Mouse (Mus musculus) neural tube, embryonic 12.5 days (tissue): ENCODE data around the gene Inpp5f. TPM values are rescaled to one million over a fixed set of nuclear protein-coding genes. Genes with fewer than 3 reads are reported as not detected.
A peak's percentile ranks its signal among the peaks of the same experiment; 100 is the strongest.
"Not testable (repeated sequence)": the region's sequence is repeated elsewhere in the genome, so short reads cannot be mapped to it uniquely, and the experiment has no call there.

Experiments used
- ATAC-seq: fragments of 200-750 bp; cut with Nextera tagmentation; 2 replicates; pipeline ENCODE4 v1.8.0; 2017; ENCODE audit warnings: low read depth, mild to moderate bottlenecking, moderate TSS enrichment, moderate library complexity; ENCODE audit not compliant: low FRiP score
- H3K27ac ChIP-seq: fragments of 300-500 bp; sonication (generic); 2 replicates; pipeline ENCODE4 v1.5.1; 2016
- H3K27me3 ChIP-seq: fragments of 300-500 bp; sonication (generic); replicated peaks from 2 replicates; pipeline ENCODE4 v1.6.1; 2016; ENCODE audit warnings: mild to moderate bottlenecking
- H3K36me3 ChIP-seq: fragments of 300-500 bp; sonication (generic); 2 replicates; pipeline ENCODE4 v1.6.1; 2016; ENCODE audit warnings: mild to moderate bottlenecking
- H3K4me1 ChIP-seq: fragments of 300-500 bp; sonication (generic); 2 replicates; pipeline ENCODE4 v1.6.1; 2016
- H3K4me2 ChIP-seq: fragments of 300-500 bp; sonication (generic); replicated peaks from 2 replicates; pipeline ENCODE4 v1.6.1; 2016; ENCODE audit warnings: mild to moderate bottlenecking
- H3K4me3 ChIP-seq: fragments of 300-500 bp; sonication (generic); 2 replicates; pipeline ENCODE4 v1.5.1; 2016
- H3K9ac ChIP-seq: fragments of 300-500 bp; sonication (generic); 2 replicates; pipeline ENCODE4 v1.6.1; 2016; ENCODE audit warnings: mild to moderate bottlenecking
- H3K9me3 ChIP-seq: fragments of 300-500 bp; sonication (generic); 2 replicates; pipeline ENCODE4 v1.6.1; 2016; ENCODE audit warnings: mild to moderate bottlenecking
- whole genome bisulfite sequencing: fragments of 180-500 bp; shearing (Covaris S2); methylation state at CpG from one replicate; pipeline ENCODE4 v1.1.7; 2016; 5-methylcytosine and 5-hydroxymethylcytosine counted together
- polyA plus RNA-seq: library from polyadenylated mRNA; unstranded; fragments of >200 nt; fragmentation: Nextera tagmentation; extraction: Ambion mirVana; gene quantifications from 2 replicates; pipeline ENCODE4 v1.2.1, GENCODE M21; 2016

Gene Inpp5f
- polyA plus RNA-seq, 1 experiment from 2014 or later, result 170 TPM

DNA sequence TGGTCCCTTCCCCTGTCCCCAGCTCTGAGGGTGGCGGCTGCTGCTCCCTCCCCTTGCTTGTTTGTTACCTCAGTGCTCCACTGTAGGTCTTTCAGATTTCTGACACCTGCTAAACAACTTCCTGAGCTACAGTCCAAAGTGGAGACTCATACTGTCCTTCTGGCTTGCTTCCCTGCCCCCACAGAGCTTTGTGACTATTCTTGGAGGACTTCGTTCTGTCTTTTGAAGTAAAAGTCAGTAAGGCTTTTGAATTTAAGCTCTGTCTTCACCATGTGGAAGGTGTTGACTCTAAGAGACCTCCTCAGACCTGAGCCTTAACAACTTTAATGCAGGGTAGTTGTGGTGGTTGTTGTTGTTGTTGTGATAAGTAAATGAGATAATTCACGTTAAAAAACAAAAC lies 67.4 kb downstream of the Inpp5f start:
- no peak overlapping the region for H3K4me2 ChIP-seq
- WGBS, result 55% methylated on average over 3 of the region's 3 CpGs
- H3K36me3 ChIP-seq, result peaks cover 8% of the 10 kb centered on the region; the same call in 1 of the 2 replicates
- H3K27ac ChIP-seq, result no peak overlapping the region
- H3K4me3 ChIP-seq, result no peak overlapping the region
- peaks cover under 1% of the 10 kb centered on the region; the same call in 1 of the 2 replicates for H3K4me1 ChIP-seq
- no peaks in the 10 kb centered on the region for H3K27me3 ChIP-seq
- ATAC-seq, result no peak
- no peaks in the 10 kb centered on the region for H3K9me3 ChIP-seq
- H3K9ac ChIP-seq, result no peak overlapping the region

- peak overlapping the region; percentile 59 for H3K9ac ChIP-seq
- peaks cover 34% of the 10 kb centered on the region for H3K36me3 ChIP-seq
Measured at GRCm38 (mm10) chr7:128687821-128688564, 76.9 kb downstream of the Inpp5f start.

GRCm38 (mm10) chr7:128689347-128689746 lies 78.2 kb downstream of the Inpp5f start:
- Histone ChIP-seq H3K27me3 (no peaks in the 10 kb centered on the region), H3K9me3 (peaks cover 8% of the 10 kb centered on the region; the same call in 1 of the 2 replicates), H3K4me2 (peak overlapping the region; percentile 56), H3K4me3 (peak overlapping the region; percentile 44), H3K9ac (peak overlapping the region; percentile 41; the same call in 1 of the 2 replicates), H3K27ac (no peak overlapping the region), H3K36me3 (peaks cover 35% of the 10 kb centered on the region), H3K4me1 (0 out of 2 replicates have a peak, but pooled peaks cover 8% of the 10 kb centered on the region)
- no peak for ATAC-seq
- 60% methylated on average over 8 of the region's 8 CpGs for WGBS

More at GRCm38 (mm10) chr7:128687821-128688564, 76.9 kb downstream of the Inpp5f start:
- Histone ChIP-seq H3K4me2 (peak overlapping the region; percentile 56), H3K9me3 (peaks cover 8% of the 10 kb centered on the region; the same call in 1 of the 2 replicates), H3K4me3 (peak overlapping the region; percentile 44), H3K27me3 (no peaks in the 10 kb centered on the region), H3K4me1 (0 out of 2 replicates have a peak, but pooled peaks cover 8% of the 10 kb centered on the region), H3K27ac (peak overlapping the region; percentile 64; the same call in 1 of the 2 replicates)
- 58% methylated on average over 56 of the region's 56 CpGs for WGBS
- peak; percentile 81 for ATAC-seq

- Histone ChIP-seq H3K36me3 (peaks cover 39% of the 10 kb centered on the region), H3K27me3 (no peaks in the 10 kb centered on the region), H3K27ac (no peak overlapping the region), H3K9ac (0 out of 2 replicates have a peak overlapping the region, but pooled peaks have one; percentile 41), H3K9me3 (peaks cover 8% of the 10 kb centered on the region; the same call in 1 of the 2 replicates), H3K4me2 (peak overlapping the region; percentile 56), H3K4me3 (peak overlapping the region; percentile 44), H3K4me1 (0 out of 2 replicates have a peak, but pooled peaks cover 8% of the 10 kb centered on the region)
- WGBS, result 16% methylated on average over 7 of the region's 7 CpGs
- ATAC-seq, result peak; percentile 71
Measured at GRCm38 (mm10) chr7:128690070-128690469, 78.9 kb downstream of the Inpp5f start.

DNA sequence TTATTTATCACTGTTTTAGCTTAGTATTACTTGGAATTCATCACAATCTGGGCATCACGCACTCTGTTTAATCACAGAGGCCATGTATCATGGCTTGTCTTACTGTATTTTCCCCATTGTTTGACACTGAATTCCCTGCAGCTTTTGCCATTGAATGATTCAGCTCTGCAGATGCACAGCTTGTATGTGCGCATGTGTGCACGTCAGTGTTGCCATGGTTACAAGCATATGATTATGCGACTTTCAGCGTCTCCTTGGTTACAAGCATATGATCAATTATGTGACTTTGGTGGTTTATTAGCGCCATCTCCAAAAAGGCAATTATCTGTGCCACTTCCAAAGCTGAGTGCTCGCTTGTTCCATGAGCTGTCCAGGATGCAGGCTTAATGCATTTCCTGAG lies 79.7 kb downstream of the Inpp5f start:
- Histone ChIP-seq H3K36me3 (peaks cover 36% of the 10 kb centered on the region), H3K4me1 (0 out of 2 replicates have a peak, but pooled peaks cover 8% of the 10 kb centered on the region), H3K27me3 (no peaks in the 10 kb centered on the region), H3K27ac (no peak overlapping the region), H3K4me2 (peak overlapping the region; percentile 56), H3K9ac (peak overlapping the region; percentile 1; the same call in 1 of the 2 replicates), H3K4me3 (peak overlapping the region; percentile 44; the same call in 1 of the 2 replicates), H3K9me3 (peaks cover 8% of the 10 kb centered on the region; the same call in 1 of the 2 replicates)
- WGBS, result 33% methylated on average over 7 of the region's 7 CpGs
- ATAC-seq, result peak; percentile 70; the same call in 1 of the 2 replicates

DNA sequence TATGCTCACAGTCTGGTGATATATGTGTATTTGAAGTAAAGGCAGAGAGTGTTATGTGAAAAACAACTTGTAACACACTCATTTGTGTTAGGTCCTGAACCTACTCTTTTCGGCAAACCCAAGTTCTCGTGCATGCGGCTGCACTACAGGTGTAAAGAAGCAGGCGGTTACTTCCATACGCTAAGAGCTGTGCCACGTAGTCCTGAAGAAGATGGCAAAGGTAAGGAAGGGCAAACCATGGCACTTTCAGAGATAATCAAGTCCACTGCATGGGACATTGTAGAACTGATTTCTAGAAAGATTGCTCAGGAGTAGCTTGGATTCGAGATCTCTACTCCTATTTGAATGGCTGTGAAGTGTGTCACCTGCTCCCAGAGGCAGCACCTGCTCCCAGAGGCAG lies 81.0 kb downstream of the Inpp5f start:
- Histone ChIP-seq H3K36me3 (peaks cover 40% of the 10 kb centered on the region), H3K9me3 (peaks cover 8% of the 10 kb centered on the region; the same call in 1 of the 2 replicates), H3K4me3 (no peak overlapping the region), H3K4me1 (0 out of 2 replicates have a peak, but pooled peaks cover 8% of the 10 kb centered on the region), H3K27ac (no peak overlapping the region), H3K27me3 (no peaks in the 10 kb centered on the region), H3K9ac (no peak overlapping the region), H3K4me2 (no peak overlapping the region)
- WGBS, result 92% methylated on average over 7 of the region's 7 CpGs
- no peak for ATAC-seq

DNA sequence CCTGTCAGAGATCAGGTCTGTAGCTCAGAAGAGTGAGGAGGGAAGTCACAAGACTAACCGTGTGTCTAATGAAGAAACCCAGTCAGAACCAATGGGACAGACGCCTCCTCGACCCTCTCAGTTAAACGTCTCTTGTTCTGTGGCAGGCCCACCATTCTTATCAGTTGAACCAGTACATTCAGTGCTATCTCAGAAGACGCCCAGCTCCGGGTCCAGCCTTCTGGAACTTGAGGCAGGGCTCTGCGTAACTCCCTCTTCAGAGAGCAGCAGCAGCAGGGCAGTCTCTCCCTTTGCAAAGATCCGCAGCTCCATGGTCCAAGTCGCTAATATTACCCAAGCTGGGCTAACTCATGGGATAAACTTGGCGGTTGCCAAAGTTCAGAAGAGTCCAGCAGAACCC lies 83.7 kb downstream of the Inpp5f start:
- 91% methylated on average over 10 of the region's 10 CpGs for WGBS
- Histone ChIP-seq H3K4me2 (no peak overlapping the region), H3K36me3 (peaks cover 44% of the 10 kb centered on the region), H3K9ac (no peak overlapping the region), H3K27ac (no peak overlapping the region), H3K27me3 (no peaks in the 10 kb centered on the region), H3K9me3 (no peaks in the 10 kb centered on the region), H3K4me1 (0 out of 2 replicates have a peak, but pooled peaks cover 8% of the 10 kb centered on the region), H3K4me3 (no peak overlapping the region)
- no peak for ATAC-seq

DNA sequence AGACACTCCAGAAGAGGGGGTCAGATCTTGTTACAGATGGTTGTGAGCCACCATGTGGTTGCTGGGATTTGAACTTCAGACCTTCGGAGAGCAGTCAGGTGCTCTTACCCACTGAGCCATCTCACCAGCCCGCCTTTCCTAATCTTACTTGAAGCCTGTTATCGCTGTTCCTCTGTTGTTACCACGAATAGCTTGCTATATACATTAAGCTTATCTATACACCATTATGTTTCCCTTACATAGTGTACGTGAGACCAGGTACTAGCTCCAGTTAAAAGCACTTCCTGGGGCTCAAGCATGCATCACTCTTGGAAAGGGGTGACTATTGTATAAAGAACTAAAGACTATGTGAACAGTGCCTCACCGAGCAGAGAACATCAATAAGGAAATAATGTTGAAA lies 88.8 kb downstream of the Inpp5f start:
- not testable (repeated sequence) for H3K27ac ChIP-seq, H3K4me3 ChIP-seq, H3K9me3 ChIP-seq, H3K4me1 ChIP-seq, H3K27me3 ChIP-seq, H3K9ac ChIP-seq, H3K4me2 ChIP-seq, ATAC-seq
- H3K36me3 ChIP-seq, result peaks cover 71% of the 10 kb centered on the region
- WGBS, result 95% methylated on average over 6 of the region's 6 CpGs

DNA sequence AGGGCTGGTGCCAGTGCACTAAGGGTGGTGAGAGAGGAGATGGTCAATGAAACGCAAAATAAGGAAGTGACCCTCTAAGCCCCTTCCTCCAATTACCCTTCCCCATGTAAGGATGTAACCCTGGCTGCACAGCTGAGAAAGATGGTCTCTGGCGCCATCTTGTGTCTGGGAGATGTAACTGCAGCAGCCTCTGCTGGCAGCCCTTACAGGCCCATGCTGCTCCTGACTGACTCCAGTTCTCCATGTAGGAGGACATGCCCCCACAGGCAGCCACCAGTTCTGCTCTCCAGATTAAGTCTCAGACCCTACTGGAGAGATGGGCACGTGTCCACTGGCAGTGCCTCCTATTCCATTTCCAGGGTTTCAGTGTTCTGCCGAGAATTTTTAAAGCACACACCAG lies 94.6 kb downstream of the Inpp5f start:
- peaks cover 92% of the 10 kb centered on the region for H3K36me3 ChIP-seq
- no peak for ATAC-seq

GRCm38 (mm10) chr7:128717991-128718390 lies 106.9 kb downstream of the Inpp5f start:
- no peak for ATAC-seq
- Histone ChIP-seq H3K4me3 (no peak overlapping the region), H3K27ac (no peak overlapping the region), H3K9me3 (no peaks in the 10 kb centered on the region), H3K4me2 (no peak overlapping the region), H3K9ac (no peak overlapping the region), H3K27me3 (no peaks in the 10 kb centered on the region), H3K4me1 (no peaks in the 10 kb centered on the region), H3K36me3 (peaks cover 74% of the 10 kb centered on the region)
- 83% methylated on average over 4 of the region's 4 CpGs for WGBS

More for the DNA sequence above, 94.6 kb downstream of the Inpp5f start:
- no peak overlapping the region for H3K27ac ChIP-seq
- H3K27me3 ChIP-seq, result no peaks in the 10 kb centered on the region
- no peak overlapping the region for H3K9ac ChIP-seq
- no peaks in the 10 kb centered on the region for H3K4me1 ChIP-seq
- 38% methylated on average over 4 of the region's 4 CpGs for WGBS
- no peak overlapping the region for H3K4me3 ChIP-seq
- H3K4me2 ChIP-seq, result no peak overlapping the region
- H3K9me3 ChIP-seq, result no peaks in the 10 kb centered on the region

DNA sequence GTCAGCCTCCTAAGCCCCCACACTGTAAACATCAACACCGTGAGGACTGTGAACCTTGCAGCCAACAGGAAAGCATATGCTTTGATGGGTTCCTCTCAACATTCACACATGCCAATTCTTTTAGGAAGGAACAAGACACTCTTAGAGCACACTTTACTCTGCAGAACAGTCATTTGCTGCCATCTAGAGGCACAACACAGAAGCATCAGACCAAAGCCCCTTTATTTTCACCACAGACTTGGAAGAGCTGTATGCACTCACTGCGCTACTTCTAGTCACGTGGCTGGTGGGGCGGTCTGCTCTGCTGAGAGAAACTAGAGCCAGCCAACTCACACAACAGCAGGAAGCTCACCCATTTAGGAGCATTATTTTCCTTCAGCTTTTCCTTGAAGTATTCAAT lies 113.6 kb downstream of the Inpp5f start:
- no peak overlapping the region for H3K4me3 ChIP-seq
- no peaks in the 10 kb centered on the region for H3K9me3 ChIP-seq
- 44% methylated on average over 4 of the region's 4 CpGs for WGBS
- ATAC-seq, result 0 out of 2 replicates have a peak, but pooled peaks have one; percentile 25
- H3K27me3 ChIP-seq, result no peaks in the 10 kb centered on the region
- H3K4me1 ChIP-seq, result peaks cover 12% of the 10 kb centered on the region
- no peak overlapping the region for H3K27ac ChIP-seq
- peaks cover 23% of the 10 kb centered on the region for H3K36me3 ChIP-seq
- no peak overlapping the region for H3K4me2 ChIP-seq
- no peak overlapping the region for H3K9ac ChIP-seq

- ATAC-seq, result no peak
- Histone ChIP-seq H3K36me3 (peaks cover 19% of the 10 kb centered on the region), H3K9me3 (no peaks in the 10 kb centered on the region), H3K27me3 (no peaks in the 10 kb centered on the region), H3K4me2 (no peak overlapping the region), H3K27ac (no peak overlapping the region), H3K4me3 (no peak overlapping the region), H3K4me1 (peaks cover 12% of the 10 kb centered on the region), H3K9ac (no peak overlapping the region)
- WGBS, result 87% methylated on average over 9 of the region's 9 CpGs
Measured at GRCm38 (mm10) chr7:128725189-128725588, 114.1 kb downstream of the Inpp5f start.
